Mouse (Mus musculus): Measurements from ENCODE around the gene Tstd3.
A peak's percentile ranks its signal among the peaks of the same experiment; 100 is the strongest.

The Tstd3 gene

GRCm38 (mm10) chr4:21755123-21755789 lies 11.8 kb downstream of the Tstd3 start:
- DNase-seq (ENCODE audit: low spot score in 2 of 2): peak in 1 of 2 experiments; percentile 17

- DNase-seq (ENCODE audit: low spot score in 2 of 2): peak in 1 of 2 experiments; percentile 4
These were observed 21.3 kb downstream of the Tstd3 start for GRCm38 (mm10) chr4:21745723-21746122.

GRCm38 (mm10) chr4:21744142-21744541 lies 22.9 kb downstream of the Tstd3 start:
- peak in 1 of 2 experiments; percentile 14 for DNase-seq (ENCODE audit: low spot score in 2 of 2)

GRCm38 (mm10) chr4:21739169-21739568 lies 27.8 kb downstream of the Tstd3 start:
- DNase-seq (ENCODE audit: low spot score in 2 of 2): peak in 1 of 2 experiments; percentile 33

- DNase-seq (ENCODE audit: low spot score in 2 of 2): peak; percentile 93 to 96
These were observed 39.3 kb downstream of the Tstd3 start, which contains the start of gene Ccnc for GRCm38 (mm10) chr4:21727615-21728165. Gene Ccnc, plus strand, starts transcription at chr4:21727701.

GRCm38 (mm10) chr4:21726912-21727614 lies 39.9 kb downstream of the Tstd3 start:
- peak; percentile 27 to 62 for DNase-seq (ENCODE audit: low spot score in 2 of 2)

- no peak for DNase-seq (ENCODE audit: low spot score in 2 of 2)
These were observed 44.2 kb downstream of the Tstd3 start for GRCm38 (mm10) chr4:21722752-21723334.

- peak; percentile 71 to 81 for DNase-seq (ENCODE audit: low spot score in 2 of 2)
These were observed 54.9 kb downstream of the Tstd3 start for GRCm38 (mm10) chr4:21712147-21712546.
